Mouse (Mus musculus) heart, embryonic 11.5 days (tissue): ENCODE measurements around the gene Zbp1. TPM values are rescaled to one million over a fixed set of nuclear protein-coding genes. Genes with fewer than 3 reads are reported as not detected.

Experiments used
- ATAC-seq: fragments of 200-750 bp; cut with Nextera tagmentation; replicated peaks from 2 replicates; pipeline ENCODE4 v1.8.0; 2017; ENCODE audit warnings: moderate library complexity; ENCODE audit not compliant: insufficient number of reproducible peaks, low FRiP score, low TSS enrichment
- H3K27ac ChIP-seq: fragments of 300-500 bp; sonication (generic); 2 replicates; pipeline ENCODE4 v1.5.1; 2014; ENCODE audit warnings: mild to moderate bottlenecking, low read depth, low read length
- H3K27me3 ChIP-seq: fragments of 300-500 bp; sonication (generic); 2 replicates; pipeline ENCODE4 v1.6.1; 2014; ENCODE audit warnings: mild to moderate bottlenecking, low read length, mixed read lengths; ENCODE audit not compliant: control insufficient read depth, insufficient read depth
- H3K36me3 ChIP-seq: fragments of 300-500 bp; sonication (generic); 2 replicates; pipeline ENCODE4 v1.6.1; 2014; ENCODE audit warnings: mild to moderate bottlenecking, low read length, moderate library complexity, mixed read lengths; ENCODE audit not compliant: control insufficient read depth, insufficient read depth
- H3K4me1 ChIP-seq: fragments of 300-500 bp; sonication (generic); 2 replicates; pipeline ENCODE4 v1.6.1; 2014; ENCODE audit warnings: low read length; ENCODE audit not compliant: control insufficient read depth, insufficient read depth
- H3K4me2 ChIP-seq: fragments of 300-500 bp; sonication (generic); 2 replicates; pipeline ENCODE4 v1.6.1; 2014; ENCODE audit warnings: mild to moderate bottlenecking, moderate library complexity
- H3K4me3 ChIP-seq: fragments of 300-500 bp; sonication (generic); 2 replicates; pipeline ENCODE4 v1.5.1; 2014; ENCODE audit warnings: low read depth, low read length
- H3K9ac ChIP-seq: fragments of 300-500 bp; sonication (generic); 2 replicates; pipeline ENCODE4 v1.6.1; 2014; ENCODE audit warnings: mild to moderate bottlenecking, low read depth, low read length, moderate library complexity
- H3K9me3 ChIP-seq: fragments of 300-500 bp; sonication (generic); replicated peaks from 2 replicates; pipeline ENCODE4 v1.6.1; 2016; ENCODE audit warnings: low read length; ENCODE audit not compliant: control insufficient read depth
- WGBS: fragments of 180-500 bp; shearing (Covaris S2); extraction: QIAGEN DNeasy Blood & Tissue Kit; methylation state at CpG from one replicate; pipeline ENCODE4 v1.1.7; 2014; ENCODE audit not compliant: insufficient replicate concordance; 5-methylcytosine and 5-hydroxymethylcytosine counted together
- polyA plus RNA-seq: library from polyadenylated mRNA; unstranded; fragments of >200 nt; fragmentation: Nextera tagmentation; extraction: Ambion mirVana; gene quantifications from 2 replicates; pipeline ENCODE4 v1.2.1, GENCODE M21; 2014

The Zbp1 gene
- polyA plus RNA-seq, 1 experiment from 2014 or later: not detected

DNA sequence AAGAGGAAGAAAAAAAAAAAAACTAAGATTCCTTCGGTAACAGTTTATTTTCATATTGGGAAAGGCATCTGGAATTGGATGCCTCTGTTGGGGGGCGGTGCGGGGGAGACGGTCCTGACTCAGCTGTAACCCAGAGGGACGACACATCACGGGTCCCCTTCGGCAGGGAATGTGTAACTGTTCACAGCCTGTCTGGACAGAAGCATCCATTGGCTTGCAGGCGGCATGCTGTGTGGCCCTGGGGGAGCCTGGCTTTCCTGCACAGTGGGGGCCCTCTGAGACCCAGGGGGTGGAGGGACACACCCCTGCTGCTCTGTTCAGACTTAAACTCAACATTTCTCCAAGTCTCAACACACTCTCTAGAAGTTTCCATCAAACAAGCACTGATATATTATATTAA, 8.1 kb upstream of the Zbp1 start:
- H3K36me3 ChIP-seq: peaks cover 5% of the 10 kb centered on the region
- H3K9ac ChIP-seq: no peak overlapping the region
- no peak overlapping the region for H3K27ac ChIP-seq
- no peaks in the 10 kb centered on the region for H3K9me3 ChIP-seq
- no peaks in the 10 kb centered on the region for H3K27me3 ChIP-seq
- no peak for ATAC-seq
- H3K4me1 ChIP-seq: peaks cover 5% of the 10 kb centered on the region
- no peak overlapping the region for H3K4me2 ChIP-seq
- 82% methylated on average over 8 of the region's 8 CpGs for WGBS
- no peak overlapping the region for H3K4me3 ChIP-seq

DNA sequence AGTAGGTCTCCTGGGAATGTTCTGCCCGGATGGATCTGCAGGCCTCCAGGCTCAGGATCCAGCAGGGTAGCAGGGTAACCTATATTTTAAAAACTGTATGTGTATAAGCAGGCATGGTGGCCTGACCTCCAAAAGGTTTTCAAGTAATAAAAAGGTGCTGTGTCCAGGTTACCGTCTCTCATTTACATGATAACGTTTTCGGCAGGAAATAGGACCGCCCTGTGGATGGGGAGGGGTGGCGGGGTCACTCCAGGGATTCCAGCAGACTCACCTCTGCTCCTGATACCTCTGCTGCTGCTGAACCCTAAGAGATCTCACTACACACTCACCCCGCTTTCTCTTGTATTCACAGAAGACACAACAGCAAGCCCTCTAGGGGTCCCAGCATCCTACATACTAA, 7.2 kb upstream of the Zbp1 start:
- H3K4me1 ChIP-seq: peaks cover 5% of the 10 kb centered on the region
- H3K4me3 ChIP-seq: no peak overlapping the region
- H3K9me3 ChIP-seq: no peaks in the 10 kb centered on the region
- H3K27me3 ChIP-seq: no peaks in the 10 kb centered on the region
- ATAC-seq: no peak
- H3K36me3 ChIP-seq: peaks cover 5% of the 10 kb centered on the region; the same call in 1 of the 2 replicates
- no peak overlapping the region for H3K27ac ChIP-seq
- H3K4me2 ChIP-seq: no peak overlapping the region
- no peak overlapping the region for H3K9ac ChIP-seq
- 81% methylated on average over 7 of the region's 7 CpGs for WGBS

DNA sequence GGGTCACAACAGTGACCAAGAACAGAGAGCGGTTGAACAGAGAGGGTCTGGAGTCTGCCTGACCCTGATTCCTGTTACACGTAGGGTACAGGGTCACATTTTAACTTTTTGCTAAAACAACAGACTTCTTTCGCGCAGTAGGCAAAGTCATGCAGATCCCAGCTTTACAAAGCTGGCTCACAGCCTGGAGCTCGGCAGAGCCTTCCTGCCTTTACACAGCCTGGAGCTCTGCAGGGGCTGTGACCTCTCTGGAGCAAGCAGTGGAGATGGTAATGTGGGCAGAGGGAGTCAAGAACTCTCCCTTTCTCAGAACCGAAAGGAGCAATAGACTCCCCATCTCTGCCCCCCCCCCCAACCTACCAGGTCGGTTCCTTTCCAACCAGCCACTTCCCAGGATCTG, 6.1 kb upstream of the Zbp1 start:
- peaks cover 5% of the 10 kb centered on the region; the same call in 1 of the 2 replicates for H3K36me3 ChIP-seq
- WGBS: 67% methylated on average over 7 of the region's 7 CpGs
- no peak overlapping the region for H3K4me2 ChIP-seq
- no peak overlapping the region for H3K27ac ChIP-seq
- H3K4me1 ChIP-seq: peaks cover 3% of the 10 kb centered on the region
- H3K4me3 ChIP-seq: no peak overlapping the region
- no peak overlapping the region for H3K9ac ChIP-seq
- no peaks in the 10 kb centered on the region for H3K27me3 ChIP-seq
- H3K9me3 ChIP-seq: no peaks in the 10 kb centered on the region
- no peak for ATAC-seq

GRCm38 (mm10) chr2:173224097-173224496, 5.4 kb upstream of the Zbp1 start:
- no peaks in the 10 kb centered on the region for H3K27me3 ChIP-seq
- no peak for ATAC-seq
- H3K4me2 ChIP-seq: no peak overlapping the region
- peaks cover 5% of the 10 kb centered on the region; the same call in 1 of the 2 replicates for H3K36me3 ChIP-seq
- no peaks in the 10 kb centered on the region for H3K4me1 ChIP-seq
- no peaks in the 10 kb centered on the region for H3K9me3 ChIP-seq
- no peak overlapping the region for H3K27ac ChIP-seq
- no peak overlapping the region for H3K4me3 ChIP-seq
- no peak overlapping the region for H3K9ac ChIP-seq
- WGBS: 75% methylated on average over 3 of the region's 3 CpGs

DNA sequence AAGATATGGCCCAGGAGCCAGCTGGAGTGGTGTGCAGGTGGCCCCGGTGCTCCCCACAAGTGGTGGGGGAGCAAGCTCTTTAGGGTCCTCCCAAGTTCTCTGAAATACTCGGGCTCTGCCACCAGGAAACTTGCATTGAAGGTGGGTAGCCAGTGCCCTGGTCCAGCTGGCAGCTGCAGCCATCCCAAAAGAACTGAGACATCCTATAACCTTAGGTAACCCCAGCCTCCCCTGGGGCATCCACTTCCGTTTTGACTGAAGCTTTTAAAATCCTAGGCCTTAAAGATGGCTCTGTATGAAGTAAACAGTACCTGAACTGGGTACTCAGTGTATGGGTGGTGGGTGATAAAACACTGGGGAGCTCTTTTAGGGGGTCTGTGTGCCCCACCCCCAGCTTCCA, 4.8 kb upstream of the Zbp1 start:
- Histone ChIP-seq H3K27me3 (peaks cover 2% of the 10 kb centered on the region; the same call in 1 of the 2 replicates), H3K27ac (no peak overlapping the region), H3K36me3 (peaks cover 5% of the 10 kb centered on the region; the same call in 1 of the 2 replicates), H3K9ac (no peak overlapping the region), H3K4me1 (no peaks in the 10 kb centered on the region), H3K9me3 (no peaks in the 10 kb centered on the region), H3K4me3 (no peak overlapping the region), H3K4me2 (no peak overlapping the region)
- 76% methylated on average over 3 of the region's 3 CpGs for WGBS
- no peak for ATAC-seq

DNA sequence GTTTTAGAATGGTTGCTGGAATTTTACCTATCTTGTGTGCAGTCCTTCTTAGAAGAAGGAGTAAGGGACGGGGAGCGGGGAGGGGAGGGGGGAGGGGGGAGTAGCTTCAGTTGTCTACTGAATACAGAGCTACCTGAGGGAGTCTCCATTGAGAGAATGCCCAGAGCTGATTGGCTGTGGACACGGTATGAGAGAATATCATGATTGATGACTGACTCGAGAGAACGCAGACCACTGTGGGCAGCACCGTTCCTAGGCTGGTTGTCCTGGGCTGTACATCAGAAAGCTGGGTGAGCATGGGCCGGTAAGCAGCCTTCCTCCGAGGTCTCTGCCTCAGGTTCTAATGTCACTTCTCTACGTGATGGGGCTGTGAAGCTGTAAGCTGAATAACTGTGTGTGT, 2.0 kb upstream of the Zbp1 start:
- H3K27me3 ChIP-seq: peaks cover 13% of the 10 kb centered on the region
- no peak overlapping the region for H3K4me2 ChIP-seq
- no peaks in the 10 kb centered on the region for H3K4me1 ChIP-seq
- no peak overlapping the region for H3K27ac ChIP-seq
- H3K4me3 ChIP-seq: no peak overlapping the region
- no peaks in the 10 kb centered on the region for H3K36me3 ChIP-seq
- H3K9ac ChIP-seq: no peak overlapping the region
- ATAC-seq: no peak
- WGBS: 90% methylated on average over 9 of the region's 9 CpGs
- no peaks in the 10 kb centered on the region for H3K9me3 ChIP-seq

- WGBS: 40% methylated on average over 10 of the region's 10 CpGs
- no peak for ATAC-seq
- Histone ChIP-seq H3K4me1 (no peaks in the 10 kb centered on the region), H3K9ac (no peak overlapping the region), H3K4me2 (no peak overlapping the region), H3K36me3 (no peaks in the 10 kb centered on the region), H3K4me3 (no peak overlapping the region), H3K9me3 (no peaks in the 10 kb centered on the region), H3K27me3 (peaks cover 13% of the 10 kb centered on the region), H3K27ac (no peak overlapping the region)
Measured at GRCm38 (mm10) chr2:173219256-173219954, 682 bp upstream of the Zbp1 start.

DNA sequence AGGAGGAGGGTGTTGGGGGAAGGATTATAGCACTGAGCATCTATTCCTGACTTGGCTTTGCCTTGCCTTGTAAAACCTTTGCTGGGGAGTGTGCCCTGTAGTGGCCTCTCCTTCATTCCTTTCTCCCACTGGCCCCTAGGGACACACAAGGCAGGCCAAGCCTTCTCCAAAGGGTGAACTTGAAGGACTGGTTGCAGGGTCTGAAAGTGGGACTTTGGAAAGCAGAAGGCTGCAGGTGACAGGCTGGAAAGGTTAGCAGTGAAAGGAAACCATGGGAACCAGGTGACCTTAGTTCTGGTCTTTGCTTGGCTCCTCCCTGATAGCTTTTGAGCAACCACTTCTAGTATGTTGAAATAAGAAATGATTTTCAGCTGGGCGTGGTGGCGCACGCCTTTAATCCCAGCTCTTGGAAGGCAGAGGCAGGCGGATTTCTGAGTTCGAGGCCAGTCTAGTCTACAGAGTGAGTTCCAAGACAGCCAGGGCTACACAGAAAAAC, 912 bp downstream of the Zbp1 start:
- no peak overlapping the region for H3K4me3 ChIP-seq
- peaks cover 13% of the 10 kb centered on the region for H3K27me3 ChIP-seq
- no peak overlapping the region for H3K4me2 ChIP-seq
- no peak overlapping the region for H3K9ac ChIP-seq
- H3K36me3 ChIP-seq: no peaks in the 10 kb centered on the region
- H3K4me1 ChIP-seq: no peaks in the 10 kb centered on the region
- ATAC-seq: no peak
- no peaks in the 10 kb centered on the region for H3K9me3 ChIP-seq
- WGBS: 91% methylated on average over 5 of the region's 5 CpGs
- H3K27ac ChIP-seq: no peak overlapping the region

- no peaks in the 10 kb centered on the region for H3K36me3 ChIP-seq
- no peaks in the 10 kb centered on the region for H3K9me3 ChIP-seq
- ATAC-seq: no peak
- WGBS: 65% methylated on average over 3 of the region's 3 CpGs
- H3K4me2 ChIP-seq: no peak overlapping the region
- H3K4me1 ChIP-seq: no peaks in the 10 kb centered on the region
- peaks cover 13% of the 10 kb centered on the region for H3K27me3 ChIP-seq
- no peak overlapping the region for H3K9ac ChIP-seq
- no peak overlapping the region for H3K4me3 ChIP-seq
- no peak overlapping the region for H3K27ac ChIP-seq
Measured at GRCm38 (mm10) chr2:173217246-173217645, 1.5 kb downstream of the Zbp1 start.
